Mouse (Mus musculus) limb, embryonic 13.5 days (tissue): ENCODE measurements around the gene C730034F03Rik. TPM values are rescaled to one million over a fixed set of nuclear protein-coding genes. Genes with fewer than 3 reads are reported as not detected.
"Not testable (repeated sequence)": the region's sequence is repeated elsewhere in the genome, so short reads cannot be mapped to it uniquely, and the experiment has no call there.

Experiments used
- ATAC-seq: fragments of 200-750 bp; cut with Nextera tagmentation; 2 replicates; pipeline ENCODE4 v1.8.0; 2017; ENCODE audit warnings: low read depth, moderate number of reproducible peaks, moderate TSS enrichment; ENCODE audit not compliant: low FRiP score
- H3K27ac ChIP-seq: fragments of 300-500 bp; sonication (generic); 2 replicates; pipeline ENCODE4 v1.5.1; 2015; ENCODE audit warnings: inconsistent platforms, mild to moderate bottlenecking, moderate library complexity
- H3K27me3 ChIP-seq: fragments of 300-500 bp; sonication (generic); 2 replicates; pipeline ENCODE4 v1.6.1; 2015; ENCODE audit warnings: mild to moderate bottlenecking, inconsistent platforms
- H3K36me3 ChIP-seq: fragments of 300-500 bp; sonication (generic); 2 replicates; pipeline ENCODE4 v1.6.1; 2015; ENCODE audit warnings: inconsistent platforms, mild to moderate bottlenecking, moderate library complexity
- H3K4me1 ChIP-seq: fragments of 300-500 bp; sonication (generic); 2 replicates; pipeline ENCODE4 v1.6.1; 2015; ENCODE audit warnings: inconsistent platforms
- H3K4me2 ChIP-seq: fragments of 300-500 bp; sonication (generic); replicated peaks from 2 replicates; pipeline ENCODE4 v1.6.1; 2015; ENCODE audit warnings: inconsistent platforms, mild to moderate bottlenecking, moderate library complexity
- H3K4me3 ChIP-seq: fragments of 300-500 bp; sonication (generic); 2 replicates; pipeline ENCODE4 v1.5.1; 2015; ENCODE audit warnings: moderate library complexity, mild to moderate bottlenecking, inconsistent platforms
- H3K9ac ChIP-seq: fragments of 300-500 bp; sonication (generic); 2 replicates; pipeline ENCODE4 v1.6.1; 2015; ENCODE audit warnings: mild to moderate bottlenecking, inconsistent platforms
- H3K9me3 ChIP-seq: fragments of 300-500 bp; sonication (generic); 2 replicates; pipeline ENCODE4 v1.6.1; 2016; ENCODE audit warnings: inconsistent platforms
- WGBS: fragments of 180-500 bp; shearing (Covaris S2); methylation state at CpG from one replicate; pipeline ENCODE4 v1.1.7; 2015; 5-methylcytosine and 5-hydroxymethylcytosine counted together
- polyA plus RNA-seq: library from polyadenylated mRNA; unstranded; fragments of >200 nt; fragmentation: Nextera tagmentation; extraction: Ambion mirVana; gene quantifications from 2 replicates; pipeline ENCODE4 v1.2.1, GENCODE M21; 2015

Gene C730034F03Rik
- polyA plus RNA-seq, 1 experiment from 2014 or later = 3.5 TPM

DNA sequence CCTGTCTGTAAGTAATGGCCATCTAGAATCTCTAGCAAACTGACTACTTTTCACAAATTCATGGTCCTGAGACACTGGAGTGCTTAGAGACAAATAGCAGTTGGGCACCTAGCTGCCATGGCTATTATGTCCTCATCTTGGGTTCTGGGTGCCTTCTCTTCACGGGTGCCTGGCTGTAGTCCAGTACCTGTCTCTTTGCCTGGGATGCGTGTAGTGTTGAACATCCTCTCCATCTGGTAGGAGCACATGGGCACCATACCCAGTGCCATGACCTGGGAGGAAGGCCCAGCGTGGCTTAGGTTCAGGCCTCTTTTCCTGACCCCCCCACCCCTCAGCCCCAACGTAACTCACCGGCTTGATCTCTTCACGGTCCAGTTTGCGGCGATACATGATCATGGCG is 7.5 kb upstream of the C730034F03Rik start:
- no peaks in the 10 kb centered on the region for H3K9me3 ChIP-seq
- peaks cover 32% of the 10 kb centered on the region for H3K36me3 ChIP-seq
- no peak overlapping the region for H3K4me2 ChIP-seq
- peaks cover 7% of the 10 kb centered on the region for H3K4me1 ChIP-seq
- H3K4me3 ChIP-seq = no peak overlapping the region
- H3K27me3 ChIP-seq = no peaks in the 10 kb centered on the region
- no peak overlapping the region for H3K27ac ChIP-seq
- 94% methylated on average over 9 of the region's 9 CpGs for WGBS
- H3K9ac ChIP-seq = no peak overlapping the region
- no peak for ATAC-seq

DNA sequence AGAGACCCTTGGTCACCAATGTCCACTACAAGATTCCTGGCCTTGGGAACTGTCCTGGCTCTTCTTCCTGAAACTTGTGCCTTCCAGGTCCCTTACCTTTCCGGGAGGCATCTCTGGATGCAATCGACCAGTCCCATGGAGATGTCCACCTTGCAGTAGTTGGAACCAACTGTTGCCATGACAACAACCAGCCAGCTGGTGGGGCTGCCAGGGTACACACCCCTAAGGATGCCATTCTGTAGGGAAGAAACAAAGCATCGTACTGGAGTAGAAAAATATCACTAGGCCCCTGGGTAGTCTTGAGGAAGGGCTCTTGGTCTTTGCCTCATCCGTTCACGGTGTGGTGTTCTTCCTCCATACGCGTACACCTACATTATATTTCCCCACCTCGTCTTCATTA is 4.8 kb upstream of the C730034F03Rik start:
- Histone ChIP-seq H3K36me3 (peaks cover 35% of the 10 kb centered on the region), H3K9ac (no peak overlapping the region), H3K4me2 (no peak overlapping the region), H3K4me1 (peaks cover 17% of the 10 kb centered on the region), H3K9me3 (no peaks in the 10 kb centered on the region), H3K4me3 (no peak overlapping the region), H3K27me3 (no peaks in the 10 kb centered on the region), H3K27ac (no peak overlapping the region)
- no peak for ATAC-seq
- WGBS = 83% methylated on average over 8 of the region's 8 CpGs

GRCm38 (mm10) chr15:89425711-89426121 is 3.7 kb upstream of the C730034F03Rik start, which contains the start of gene Cpt1b:
Cpt1b (minus strand) TSS chr15:89425863.
- WGBS = 27% methylated on average over 6 of the region's 6 CpGs
- H3K9me3 ChIP-seq = no peaks in the 10 kb centered on the region
- H3K9ac ChIP-seq = peak within 1 kb of the TSS; percentile 31; the same call in 1 of the 2 replicates
- H3K36me3 ChIP-seq = peaks cover 26% of the 10 kb centered on the region
- no peak for ATAC-seq
- peak within 1 kb of the TSS; percentile 28; the same call in 1 of the 2 replicates for H3K4me2 ChIP-seq
- no peaks in the 10 kb centered on the region for H3K27me3 ChIP-seq
- no peak within 1 kb of the TSS for H3K4me3 ChIP-seq
- H3K27ac ChIP-seq = no peak within 1 kb of the TSS
- H3K4me1 ChIP-seq = peaks cover 22% of the 10 kb centered on the region

DNA sequence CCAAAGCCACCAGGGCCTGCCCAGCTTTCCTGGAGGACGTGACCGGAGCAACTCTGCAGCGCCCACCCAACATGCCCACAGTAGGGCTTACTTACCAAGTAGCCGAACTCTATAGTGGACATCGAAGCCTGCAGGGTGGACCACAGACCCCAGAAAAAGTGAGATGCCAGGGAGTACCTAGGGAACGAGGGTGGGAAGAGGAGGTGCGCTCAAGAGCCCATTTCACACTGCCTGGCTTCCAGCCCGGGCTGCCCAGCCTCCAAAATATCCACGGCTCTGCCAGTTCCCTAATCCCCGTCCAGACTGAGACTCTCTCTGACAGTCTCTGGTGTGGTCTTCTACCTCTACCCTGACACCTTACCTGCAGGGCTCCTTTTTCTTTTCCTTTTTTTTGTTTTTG is 2.7 kb upstream of the C730034F03Rik start:
- H3K9ac ChIP-seq = no peak overlapping the region
- H3K36me3 ChIP-seq = peaks cover 26% of the 10 kb centered on the region
- H3K4me3 ChIP-seq = no peak overlapping the region
- H3K27me3 ChIP-seq = no peaks in the 10 kb centered on the region
- no peak overlapping the region for H3K27ac ChIP-seq
- WGBS = 94% methylated on average over 10 of the region's 10 CpGs
- peaks cover 22% of the 10 kb centered on the region for H3K4me1 ChIP-seq
- no peak overlapping the region for H3K4me2 ChIP-seq
- ATAC-seq = no peak
- H3K9me3 ChIP-seq = no peaks in the 10 kb centered on the region

DNA sequence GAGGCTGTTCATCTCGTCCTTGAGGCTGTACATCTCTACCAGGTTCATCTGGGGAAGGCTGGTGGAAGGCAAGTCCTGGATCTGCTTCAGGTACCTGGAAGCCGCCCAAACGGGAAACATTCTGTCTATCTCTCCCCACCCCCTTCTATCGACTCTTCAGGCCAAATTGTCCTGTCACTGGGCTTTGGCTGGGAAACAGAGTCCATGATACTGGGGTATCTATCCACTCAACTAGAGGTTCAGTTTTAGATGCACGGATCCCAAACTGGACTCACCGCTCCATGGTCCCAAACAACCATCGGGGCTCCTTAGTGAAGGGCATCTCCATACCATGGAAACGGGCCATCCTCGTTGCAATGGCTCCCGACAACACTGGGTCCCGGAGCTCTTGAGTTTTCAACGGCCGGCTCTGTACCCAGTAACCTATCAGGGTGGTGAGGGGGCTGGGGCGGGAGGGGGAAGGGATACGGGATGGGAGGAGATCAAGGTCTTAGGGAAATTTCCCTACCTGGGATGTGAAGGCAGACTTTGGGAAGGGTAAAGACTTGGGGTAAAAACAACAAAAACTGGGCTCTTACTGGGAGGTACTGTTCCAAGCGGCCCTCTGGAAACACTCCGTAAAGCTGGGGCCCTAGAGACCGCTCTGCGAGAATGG is 1.1 kb upstream of the C730034F03Rik start:
- ATAC-seq = no peak
- WGBS = 82% methylated on average over 19 of the region's 19 CpGs

GRCm38 (mm10) chr15:89428821-89429351 is 503 bp upstream of the C730034F03Rik start:
- H3K27ac ChIP-seq = no peak overlapping the region; the same call in 1 of the 2 replicates
- no peaks in the 10 kb centered on the region for H3K9me3 ChIP-seq
- peak overlapping the region; percentile 91 for H3K4me2 ChIP-seq
- peak; percentile 55; the same call in 1 of the 2 replicates for ATAC-seq
- H3K36me3 ChIP-seq = peaks cover 26% of the 10 kb centered on the region
- H3K4me1 ChIP-seq = peaks cover 22% of the 10 kb centered on the region
- H3K9ac ChIP-seq = peak overlapping the region; percentile 75
- peak overlapping the region; percentile 77 for H3K4me3 ChIP-seq
- 4% methylated on average over 22 of the region's 22 CpGs for WGBS
- H3K27me3 ChIP-seq = no peaks in the 10 kb centered on the region

More for the DNA sequence above, 1.1 kb upstream of the C730034F03Rik start:
- no peak overlapping the region for H3K27ac ChIP-seq
- H3K4me2 ChIP-seq = peak overlapping the region; percentile 91
- H3K4me3 ChIP-seq = peak overlapping the region; percentile 77
- H3K36me3 ChIP-seq = peaks cover 26% of the 10 kb centered on the region
- H3K9me3 ChIP-seq = no peaks in the 10 kb centered on the region
- peak overlapping the region; percentile 75 for H3K9ac ChIP-seq
- H3K27me3 ChIP-seq = no peaks in the 10 kb centered on the region
- H3K4me1 ChIP-seq = peaks cover 22% of the 10 kb centered on the region

DNA sequence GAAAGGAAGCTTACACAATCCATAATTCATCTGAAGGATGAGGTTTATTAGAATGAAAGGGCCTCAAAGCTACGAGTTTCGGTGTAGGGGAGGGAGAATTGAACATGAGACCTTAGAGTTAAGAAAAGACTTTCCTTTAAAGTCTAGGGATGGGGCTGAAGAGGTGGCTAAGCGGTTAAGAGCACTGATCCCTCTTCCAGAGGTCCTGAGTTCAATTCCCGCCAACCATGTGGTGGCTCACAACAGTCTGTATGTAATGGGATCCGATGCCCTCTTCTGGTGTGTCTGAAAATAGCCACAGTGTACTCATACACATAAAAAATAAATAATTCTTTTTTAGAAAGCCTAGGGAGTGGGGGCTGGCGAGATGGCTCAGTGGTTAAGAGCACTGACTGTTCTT is 952 bp downstream of the C730034F03Rik start:
- no peaks in the 10 kb centered on the region for H3K9me3 ChIP-seq
- no peak for ATAC-seq
- peak overlapping the region; percentile 93 for H3K27ac ChIP-seq
- peaks cover 26% of the 10 kb centered on the region for H3K36me3 ChIP-seq
- no peaks in the 10 kb centered on the region for H3K27me3 ChIP-seq
- H3K4me3 ChIP-seq = peak overlapping the region; percentile 77
- H3K4me2 ChIP-seq = peak overlapping the region; percentile 91
- 48% methylated on average over 6 of the region's 6 CpGs for WGBS
- peaks cover 22% of the 10 kb centered on the region for H3K4me1 ChIP-seq
- H3K9ac ChIP-seq = peak overlapping the region; percentile 75

DNA sequence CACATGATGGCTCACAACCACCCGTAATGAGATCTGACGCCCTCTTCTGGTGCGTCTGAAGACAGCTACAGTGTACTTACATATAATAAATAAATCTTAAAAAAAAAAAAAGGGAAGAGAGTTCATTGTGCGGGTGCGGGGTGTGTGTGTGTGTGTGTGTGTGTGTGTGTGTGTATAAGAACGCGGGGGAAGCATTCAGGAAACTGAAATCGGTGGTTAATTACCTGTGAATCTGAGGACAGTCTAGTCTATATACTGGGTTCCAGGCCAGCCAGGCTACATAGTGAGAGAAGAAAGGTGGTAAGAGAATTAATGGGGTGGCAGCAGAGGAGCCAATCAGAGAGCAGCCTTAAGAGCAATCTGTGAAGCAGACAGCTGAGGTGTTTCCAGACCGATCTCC is 1.4 kb downstream of the C730034F03Rik start:
- H3K4me3 ChIP-seq = not testable (repeated sequence)

GRCm38 (mm10) chr15:89431271-89431670 is 1.9 kb downstream of the C730034F03Rik start:
- WGBS = 88% methylated on average over 3 of the region's 3 CpGs
- H3K4me1 ChIP-seq = peaks cover 15% of the 10 kb centered on the region
- H3K4me3 ChIP-seq = no peak overlapping the region
- no peak for ATAC-seq
- H3K36me3 ChIP-seq = peaks cover 17% of the 10 kb centered on the region
- no peaks in the 10 kb centered on the region for H3K9me3 ChIP-seq
- H3K9ac ChIP-seq = no peak overlapping the region
- no peak overlapping the region for H3K27ac ChIP-seq
- H3K4me2 ChIP-seq = no peak overlapping the region
- H3K27me3 ChIP-seq = no peaks in the 10 kb centered on the region

More for the DNA sequence above, 1.4 kb downstream of the C730034F03Rik start:
- not testable (repeated sequence) for H3K27me3 ChIP-seq, ATAC-seq, H3K27ac ChIP-seq, H3K4me2 ChIP-seq, H3K9ac ChIP-seq, H3K9me3 ChIP-seq
- 79% methylated on average over 9 of the region's 9 CpGs for WGBS
- Histone ChIP-seq H3K4me1 (peaks cover 17% of the 10 kb centered on the region), H3K36me3 (peaks cover 22% of the 10 kb centered on the region)

- no peaks in the 10 kb centered on the region for H3K27me3 ChIP-seq
- WGBS = 92% methylated on average over 6 of the region's 6 CpGs
- no peak for ATAC-seq
- H3K9me3 ChIP-seq = no peaks in the 10 kb centered on the region
- H3K4me2 ChIP-seq = no peak overlapping the region
- H3K4me1 ChIP-seq = peaks cover 15% of the 10 kb centered on the region
- H3K36me3 ChIP-seq = peaks cover 12% of the 10 kb centered on the region
- H3K9ac ChIP-seq = no peak overlapping the region
- no peak overlapping the region for H3K27ac ChIP-seq
- H3K4me3 ChIP-seq = no peak overlapping the region
These were observed 2.4 kb downstream of the C730034F03Rik start for GRCm38 (mm10) chr15:89431806-89432205.

DNA sequence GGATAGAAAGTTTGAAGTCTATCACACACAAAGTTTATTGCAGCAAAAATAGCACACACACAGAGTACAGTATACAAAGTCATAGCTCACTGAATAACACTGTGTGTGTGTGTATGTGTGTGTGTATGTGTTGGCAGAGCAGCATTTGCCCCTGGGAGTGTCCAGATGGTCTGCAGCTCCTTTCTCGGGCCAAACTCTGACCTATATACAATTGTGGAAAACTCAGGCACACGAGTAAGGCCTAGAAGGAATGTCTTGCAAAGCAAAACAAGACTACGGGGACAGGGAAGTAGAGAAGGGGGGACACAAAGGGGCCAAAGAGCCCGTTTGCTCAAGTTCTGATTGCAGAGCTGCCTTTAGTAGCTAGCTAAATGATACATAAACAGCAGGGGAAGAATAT is 3.6 kb downstream of the C730034F03Rik start:
- no peaks in the 10 kb centered on the region for H3K9me3 ChIP-seq
- ATAC-seq = no peak
- no peak overlapping the region for H3K4me3 ChIP-seq
- no peak overlapping the region for H3K9ac ChIP-seq
- H3K27me3 ChIP-seq = no peaks in the 10 kb centered on the region
- H3K36me3 ChIP-seq = peaks cover under 1% of the 10 kb centered on the region; the same call in 1 of the 2 replicates
- 70% methylated on average over 4 of the region's 4 CpGs for WGBS
- H3K4me1 ChIP-seq = peaks cover 15% of the 10 kb centered on the region
- no peak overlapping the region for H3K27ac ChIP-seq
- H3K4me2 ChIP-seq = no peak overlapping the region

- H3K36me3 ChIP-seq = no peaks in the 10 kb centered on the region
- no peak overlapping the region for H3K4me3 ChIP-seq
- ATAC-seq = no peak
- no peaks in the 10 kb centered on the region for H3K27me3 ChIP-seq
- H3K9me3 ChIP-seq = no peaks in the 10 kb centered on the region
- H3K4me1 ChIP-seq = peaks cover 5% of the 10 kb centered on the region
- no peak overlapping the region for H3K9ac ChIP-seq
- no peak overlapping the region for H3K27ac ChIP-seq
- 61% methylated on average over 3 of the region's 3 CpGs for WGBS
- no peak overlapping the region for H3K4me2 ChIP-seq
These were observed 4.7 kb downstream of the C730034F03Rik start for GRCm38 (mm10) chr15:89434136-89434535.
